Mouse (Mus musculus) heart, postnatal 0 days (tissue): ENCODE data around the gene Patl1. TPM values are rescaled to one million over a fixed set of nuclear protein-coding genes. Genes with fewer than 3 reads are reported as not detected.
"Not testable (repeated sequence)": the region's sequence is repeated elsewhere in the genome, so short reads cannot be mapped to it uniquely, and the experiment has no call there.

Experiments
- ATAC-seq: fragments of 200-750 bp; cut with Nextera tagmentation; 2 replicates; pipeline ENCODE4 v1.8.0; 2017; ENCODE audit warnings: low read depth, moderate number of reproducible peaks, moderate library complexity; ENCODE audit not compliant: insufficient read depth
- DNase-seq: peaks from one replicate; pipeline ENCODE4 v3.0.0-alpha.2; 2016; ENCODE audit warnings: low spot score
- H3K27ac ChIP-seq: fragments of 300-500 bp; sonication (generic); 2 replicates; pipeline ENCODE4 v1.5.1; 2014; ENCODE audit warnings: low read depth, mild to moderate bottlenecking
- H3K27me3 ChIP-seq: fragments of 300-500 bp; sonication (generic); 2 replicates; pipeline ENCODE4 v1.6.1; 2014; ENCODE audit warnings: low read length, mixed read lengths; ENCODE audit not compliant: control insufficient read depth, insufficient read depth
- H3K36me3 ChIP-seq: fragments of 300-500 bp; sonication (generic); replicated peaks from 2 replicates; pipeline ENCODE4 v1.6.1; 2014; ENCODE audit warnings: low read length, mixed read lengths; ENCODE audit not compliant: control insufficient read depth, insufficient read depth
- H3K4me1 ChIP-seq: fragments of 300-500 bp; sonication (generic); 2 replicates; pipeline ENCODE4 v1.6.1; 2014; ENCODE audit warnings: antibody characterized with exemption; ENCODE audit not compliant: control insufficient read depth, insufficient read depth
- H3K4me2 ChIP-seq: fragments of 300-500 bp; sonication (generic); 2 replicates; pipeline ENCODE4 v1.6.1; 2014; ENCODE audit warnings: low read depth, mild to moderate bottlenecking, low read length, moderate library complexity
- H3K4me3 ChIP-seq: fragments of 300-500 bp; sonication (generic); 2 replicates; pipeline ENCODE4 v1.5.1; 2014; ENCODE audit warnings: low read depth, low read length
- H3K9ac ChIP-seq: fragments of 300-500 bp; sonication (generic); replicated peaks from 2 replicates; pipeline ENCODE4 v1.6.1; 2014; ENCODE audit warnings: low read depth, low read length, mixed read lengths
- H3K9me3 ChIP-seq: fragments of 300-500 bp; sonication (generic); replicated peaks from 2 replicates; pipeline ENCODE4 v1.6.1; 2016; ENCODE audit warnings: low read length; ENCODE audit not compliant: control insufficient read depth
- CTCF ChIP-seq: IDR thresholded peaks from 2 replicates; pipeline ENCODE4 v1.5.1; 2016; ENCODE audit warnings: antibody characterized with exemption, control low read depth, low read depth
- EP300 ChIP-seq: IDR thresholded peaks from 2 replicates; pipeline ENCODE4 v1.6.1; 2016; ENCODE audit warnings: antibody characterized with exemption, low read depth
- WGBS: fragments of 180-500 bp; shearing (Covaris S2); extraction: QIAGEN DNeasy Blood & Tissue Kit; methylation state at CpG from one replicate; pipeline ENCODE4 v1.1.7; 2014; 5-methylcytosine and 5-hydroxymethylcytosine counted together
- polyA plus RNA-seq: library from polyadenylated mRNA; unstranded; fragments of >200 nt; fragmentation: Nextera tagmentation; extraction: Ambion mirVana; gene quantifications from 2 replicates; pipeline ENCODE4 v1.2.1, GENCODE M21; 2015
- total RNA-seq: library from RNA; depleted of rRNA; stranded (reverse); fragments of >200 nt; gene quantifications from 2 replicates; pipeline ENCODE4 v1.2.3, GENCODE M21; 2014; ENCODE audit warnings: low replicate concordance; rRNA removed

The Patl1 gene
- total RNA-seq (12.9 and 14.7 TPM in 2 replicates), polyA plus RNA-seq (10.0 and 11.5 TPM in 2 replicates)

DNA sequence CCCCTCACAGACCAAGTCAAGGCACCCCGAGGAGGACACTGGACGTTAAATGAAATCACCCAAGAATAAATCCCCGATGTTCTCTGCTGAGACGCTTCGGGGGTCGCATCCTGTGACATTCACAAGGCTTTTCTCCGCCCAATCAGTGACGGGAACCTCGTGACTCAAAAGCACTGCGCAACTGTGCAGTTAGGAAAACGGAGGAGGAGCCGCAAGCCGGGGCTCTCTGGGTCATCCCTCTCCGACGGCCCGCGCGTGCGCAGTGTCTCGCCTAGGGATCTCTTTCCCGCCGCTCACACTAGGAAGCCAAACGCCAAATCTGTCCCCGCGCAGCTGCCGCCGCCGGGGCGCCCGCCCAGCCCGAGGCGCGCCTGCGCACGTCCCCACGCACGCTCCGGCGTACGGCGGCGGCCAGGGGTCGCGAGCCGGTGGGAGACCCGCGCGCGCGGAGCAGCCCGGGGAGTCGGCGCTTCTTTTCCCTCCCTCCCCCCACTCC is at the start of gene Patl1:
Patl1 (plus strand) TSS at position 363 of the 496 bp plus-strand sequence.
- ATAC-seq (peak; percentile 96), DNase-seq (peak; percentile 99)
- H3K9ac ChIP-seq = peak within 1 kb of the TSS; percentile 89
- H3K36me3 ChIP-seq = peaks cover 10% of the 10 kb centered on the region; the same call in 1 of the 2 replicates
- H3K4me2 ChIP-seq = peak within 1 kb of the TSS; percentile 81
- under 1% methylated on average over 50 of the region's 53 CpGs for WGBS
- peak within 1 kb of the TSS; percentile 95 for H3K27ac ChIP-seq
- no peaks in the 10 kb centered on the region for H3K27me3 ChIP-seq
- peak within 1 kb of the TSS; percentile 96 for H3K4me3 ChIP-seq
- H3K9me3 ChIP-seq = no peaks in the 10 kb centered on the region
- peak; percentile 76; the same call in 1 of the 2 replicates for TF ChIP-seq EP300
- TF ChIP-seq CTCF = no peak
- peaks cover 17% of the 10 kb centered on the region for H3K4me1 ChIP-seq

DNA sequence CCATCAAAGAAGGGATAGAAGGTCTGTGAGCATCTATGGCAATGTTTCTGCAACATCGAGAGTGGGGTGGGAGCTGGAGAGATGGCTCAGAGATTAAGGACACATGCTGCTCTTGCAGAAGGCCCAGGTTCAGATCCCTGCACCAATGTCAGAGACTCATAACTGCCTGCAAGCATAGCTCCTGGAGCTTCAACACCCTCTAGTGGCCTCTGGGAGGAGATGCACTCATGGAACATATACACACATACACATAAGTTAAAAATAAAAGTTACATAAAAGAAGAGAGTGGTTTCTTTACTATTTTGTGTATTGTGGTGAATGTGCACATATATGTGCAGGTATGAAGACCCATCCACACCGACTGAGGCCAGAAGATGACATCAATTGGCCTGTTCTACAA is 44.4 kb upstream of the Patl1 start:
- 73% methylated on average over 2 of the region's 2 CpGs for WGBS
- Histone ChIP-seq H3K4me3 (no peak overlapping the region), H3K27ac (no peak overlapping the region), H3K4me2 (no peak overlapping the region), H3K27me3 (no peaks in the 10 kb centered on the region), H3K9ac (no peak overlapping the region), H3K4me1 (no peaks in the 10 kb centered on the region), H3K36me3 (no peaks in the 10 kb centered on the region), H3K9me3 (no peaks in the 10 kb centered on the region; the same call in 1 of the 2 replicates)
- ATAC-seq = no peak
- TF ChIP-seq EP300 (no peak), CTCF (no peak)
- no peak for DNase-seq

GRCm38 (mm10) chr19:11875006-11875405 is 37.2 kb upstream of the Patl1 start, which contains the start of gene Olfr1419:
Gene Olfr1419, minus strand, starts transcription at chr19:11875106.
- H3K9ac ChIP-seq = no peak within 1 kb of the TSS

GRCm38 (mm10) chr19:11878404-11878803 is 33.8 kb upstream of the Patl1 start:
- WGBS = 47% methylated on average over 20 of the region's 22 CpGs
- ATAC-seq, H3K27me3 ChIP-seq, H3K27ac ChIP-seq, DNase-seq, H3K9ac ChIP-seq, H3K36me3 ChIP-seq, H3K4me3 ChIP-seq, H3K9me3 ChIP-seq, H3K4me1 ChIP-seq: not testable (repeated sequence)
- peak overlapping the region; percentile 16; the same call in 1 of the 2 replicates for H3K4me2 ChIP-seq

More at GRCm38 (mm10) chr19:11875006-11875405, 37.2 kb upstream of the Patl1 start, which contains the start of gene Olfr1419:
- no peak within 1 kb of the TSS for H3K4me2 ChIP-seq
- ATAC-seq = no peak
- H3K36me3 ChIP-seq = no peaks in the 10 kb centered on the region
- no peaks in the 10 kb centered on the region for H3K9me3 ChIP-seq
- H3K27me3 ChIP-seq = no peaks in the 10 kb centered on the region
- H3K4me1 ChIP-seq = no peaks in the 10 kb centered on the region
- H3K4me3 ChIP-seq = no peak within 1 kb of the TSS
- H3K27ac ChIP-seq = no peak within 1 kb of the TSS
- WGBS = 20% methylated on average over 1 of the region's 1 CpGs
- DNase-seq = no peak
- TF ChIP-seq CTCF (no peak), EP300 (no peak)

GRCm38 (mm10) chr19:11886265-11886664 is 25.9 kb upstream of the Patl1 start, which contains the start of gene Olfr1420:
Gene Olfr1420, plus strand, starts transcription at chr19:11886565.
- Histone ChIP-seq H3K36me3 (no peaks in the 10 kb centered on the region), H3K4me1 (no peaks in the 10 kb centered on the region), H3K27ac (no peak within 1 kb of the TSS), H3K27me3 (no peaks in the 10 kb centered on the region), H3K4me2 (no peak within 1 kb of the TSS), H3K4me3 (no peak within 1 kb of the TSS), H3K9ac (no peak within 1 kb of the TSS), H3K9me3 (no peaks in the 10 kb centered on the region)
- no peak for TF ChIP-seq CTCF
- TF ChIP-seq EP300 = no peak
- WGBS = 18% methylated on average over 1 of the region's 1 CpGs
- ATAC-seq (no peak), DNase-seq (no peak)
